Mouse (Mus musculus) megakaryocyte progenitor cell, adult 5-6 weeks (primary cell): Measurements from ENCODE around the gene Bri3. TPM values are rescaled to one million over a fixed set of nuclear protein-coding genes. Genes with fewer than 3 reads are reported as not detected.

Experiments used
- total RNA-seq, 2 experiments: library from RNA; stranded (forward) in 1 of 2; stranded (reverse) in 1 of 2; fragments of 157-497, 149-512 nt in 1 of 2; fragments of 200-1000 nt in 1 of 2; gene quantifications; 2 replicates each; pipeline versions ENCODE4 v1.2.3 to v1.2.4; 2015 to 2017

The Bri3 gene
- total RNA-seq, 2 experiments from 2014 or later: 15.5 to 25.6 TPM

Other genes with a start within 250 kb of the Bri3 start
- 100 and 105 TPM in 2 replicates for gene Ccz1, start 229.6 kb upstream of the Bri3 start, total RNA-seq (2015)
- 120 and 133 TPM in 2 replicates for gene Ccz1, start 229.6 kb upstream of the Bri3 start, total RNA-seq (2017)
- not detected in 2 replicates for gene Ocm, start 217.8 kb upstream of the Bri3 start, total RNA-seq (2015)
- gene Ocm, start 217.8 kb upstream of the Bri3 start, total RNA-seq (2017): not detected in 2 replicates
- gene Lmtk2, start 144.0 kb upstream of the Bri3 start, total RNA-seq (2015): 8.2 and 9.6 TPM in 2 replicates
- gene Lmtk2, start 144.0 kb upstream of the Bri3 start, total RNA-seq (2017): 7.6 and 8.5 TPM in 2 replicates
- gene Bhlha15, start 54.2 kb upstream of the Bri3 start, total RNA-seq (2015): 1.3 and 2.4 TPM in 2 replicates
- gene Bhlha15, start 54.2 kb upstream of the Bri3 start, total RNA-seq (2017): 1.5 TPM in 2 replicates
- 2.0 and 2.3 TPM in 2 replicates for gene Tecpr1, start 20.8 kb upstream of the Bri3 start, total RNA-seq (2015)
- 2.1 and 2.5 TPM in 2 replicates for gene Tecpr1, start 20.8 kb upstream of the Bri3 start, total RNA-seq (2017)
- gene Baiap2l1, start 113.7 kb downstream of the Bri3 start, total RNA-seq (2015): not detected in 2 replicates
- not detected in 2 replicates for gene Baiap2l1, start 113.7 kb downstream of the Bri3 start, total RNA-seq (2017)